Mouse (Mus musculus) stomach, embryonic 15.5 days (tissue): ENCODE results near the gene Slc16a2. TPM values are rescaled to one million over a fixed set of nuclear protein-coding genes. Genes with fewer than 3 reads are reported as not detected.

Experiments
- polyA plus RNA-seq: library from polyadenylated mRNA; unstranded; fragments of >200 nt; fragmentation: Nextera tagmentation; extraction: Ambion mirVana; gene quantifications from 2 replicates; pipeline ENCODE4 v1.2.1, GENCODE M21; 2015

The Slc16a2 gene
- polyA plus RNA-seq, 1 experiment from 2014 or later: 7.8 TPM

Other genes starting within 250 kb of the Slc16a2 start
- gene Zcchc13, start 191.4 kb downstream of the Slc16a2 start, polyA plus RNA-seq: not detected in 2 replicates
- gene Rlim, start 159.3 kb upstream of the Slc16a2 start, polyA plus RNA-seq: 30.6 and 34.3 TPM in 2 replicates